Mouse (Mus musculus) kidney, postnatal 36 days (tissue): Measurements from ENCODE around the gene Gm49395.
A peak's percentile ranks its signal among the peaks of the same experiment; 100 is the strongest.

Experiments used
- DNase-seq, 2 experiments: peaks; one replicate each; pipeline ENCODE4 v3.0.0; 2021 to 2022; ENCODE audit warnings: mixed read lengths in 2 of 2

The Gm49395 gene

DNA sequence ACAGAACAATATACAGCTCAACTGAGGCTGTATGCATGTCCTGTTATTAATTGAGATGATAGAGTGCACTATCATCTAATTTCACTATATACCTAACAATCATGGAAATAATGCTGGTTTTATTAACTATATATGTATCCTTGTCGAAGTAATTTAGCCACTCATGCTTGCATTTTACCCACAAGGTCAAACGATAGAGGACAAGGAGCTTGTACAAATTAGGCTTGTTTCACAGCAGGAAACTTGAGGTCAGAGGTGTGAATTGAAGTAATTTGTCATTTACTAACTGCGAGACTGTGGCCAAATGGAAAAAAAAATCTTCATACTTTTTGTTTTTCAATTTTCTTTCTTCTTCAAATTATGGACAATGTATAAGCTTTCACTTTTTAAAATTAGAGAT, 3.5 kb downstream of the Gm49395 start:
- peak in 1 of 2 experiments; percentile 23 for DNase-seq

GRCm38 (mm10) chr13:115096965-115097364, 4.8 kb downstream of the Gm49395 start:
- DNase-seq: no peak

GRCm38 (mm10) chr13:115096216-115096615, 5.5 kb downstream of the Gm49395 start:
- DNase-seq: peak; percentile 36 to 59

DNA sequence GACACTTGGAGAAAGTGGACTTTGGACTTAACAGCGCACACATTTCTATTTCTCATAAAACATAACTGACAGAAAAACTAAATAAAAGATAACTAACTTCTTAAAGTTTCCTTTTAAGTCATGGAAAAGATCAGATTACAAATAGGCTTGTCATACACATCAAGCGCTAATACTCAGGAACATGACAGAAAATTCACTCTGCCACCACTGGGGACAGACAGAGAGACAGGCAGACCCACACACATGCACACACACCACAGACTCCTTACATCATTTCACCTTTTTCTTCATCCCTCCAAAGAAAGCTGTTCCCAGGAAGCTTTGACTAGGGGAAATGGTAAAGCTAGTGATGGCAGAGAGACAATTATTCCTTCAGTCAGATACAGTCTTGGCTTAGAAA, 6.3 kb downstream of the Gm49395 start:
- DNase-seq: no peak

DNA sequence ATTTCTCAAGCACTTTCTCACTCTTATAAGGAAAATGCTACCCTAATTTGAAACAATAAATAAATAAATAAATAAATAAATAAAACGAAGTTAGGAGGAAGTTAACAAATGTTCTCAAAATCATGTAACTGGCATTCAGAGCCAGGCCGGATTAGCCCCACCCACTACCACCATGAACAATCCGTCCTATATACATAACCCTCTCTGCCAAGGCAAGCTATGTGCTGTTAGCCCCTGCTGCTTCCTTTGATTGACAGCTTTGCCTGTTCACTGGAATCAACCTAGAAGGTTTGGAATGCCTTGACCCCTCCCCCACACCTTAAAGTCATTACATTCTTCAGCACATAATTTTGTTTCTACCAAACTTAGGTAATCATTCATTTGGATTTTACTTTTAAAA, 10.2 kb downstream of the Gm49395 start:
- DNase-seq: no peak

GRCm38 (mm10) chr13:115090977-115091445, 10.7 kb downstream of the Gm49395 start:
- no peak for DNase-seq

- peak; percentile 97 to 98 for DNase-seq
Measured at GRCm38 (mm10) chr13:115090069-115090976, 11.4 kb downstream of the Gm49395 start, which contains the start of gene Pelo. TSS of gene Pelo (minus strand) at chr13:115090186.

DNA sequence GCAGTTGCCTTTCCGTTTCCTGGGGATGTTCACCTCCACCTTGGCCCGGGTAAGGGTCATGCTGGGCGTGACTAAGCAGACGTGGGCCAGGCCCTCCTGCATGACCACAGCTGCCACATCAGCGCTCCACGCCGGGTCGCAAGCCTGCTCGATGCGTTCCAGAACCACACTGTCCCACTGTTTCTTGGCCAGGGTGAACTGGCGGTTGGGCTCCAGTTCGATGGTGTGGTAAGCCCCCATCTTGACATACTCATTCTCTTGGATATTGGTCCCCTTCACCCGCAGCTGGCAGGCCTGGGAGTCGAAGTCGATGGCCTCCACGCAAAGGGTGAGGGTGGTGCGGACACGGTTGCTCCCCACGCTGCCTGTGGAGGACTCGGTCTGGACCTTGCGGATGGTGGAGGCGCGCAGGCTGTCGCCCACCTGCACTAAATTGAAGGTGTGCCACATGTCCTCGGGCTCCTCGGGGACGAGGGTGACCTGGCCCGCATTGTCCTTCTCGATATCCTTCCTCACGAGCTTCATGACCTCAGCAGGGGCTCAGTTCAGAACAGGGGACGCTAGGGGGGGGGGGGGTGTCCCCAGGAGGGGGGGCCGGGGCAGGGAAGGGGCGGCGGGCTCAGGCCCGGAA, 12.2 kb downstream of the Gm49395 start:
- DNase-seq: peak; percentile 68 to 78

GRCm38 (mm10) chr13:115089020-115089394, 12.7 kb downstream of the Gm49395 start:
- DNase-seq: no peak

- no peak for DNase-seq
Measured at GRCm38 (mm10) chr13:115085974-115086373, 15.7 kb downstream of the Gm49395 start.

DNA sequence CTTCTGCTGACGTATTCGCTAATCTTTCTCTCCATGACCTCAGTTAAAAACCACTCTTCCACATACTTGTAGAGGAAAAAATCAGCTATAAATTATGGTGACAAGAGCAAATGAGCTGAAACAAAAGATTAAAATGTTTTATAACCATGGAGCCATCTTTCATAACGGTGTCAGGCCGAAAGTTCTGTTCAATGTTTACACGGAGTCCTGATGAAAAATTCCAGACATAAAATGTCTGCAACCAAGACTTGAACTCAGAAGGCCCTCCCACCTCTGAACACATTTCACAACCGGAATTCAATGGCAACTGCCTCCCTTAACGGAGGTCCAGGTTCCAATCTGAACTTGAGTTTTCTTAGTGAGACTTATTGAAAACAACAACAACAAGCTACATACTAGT, 19.4 kb downstream of the Gm49395 start:
- DNase-seq: no peak

- DNase-seq: peak in 1 of 2 experiments; percentile 45
Measured at GRCm38 (mm10) chr13:115079996-115080585, 21.6 kb downstream of the Gm49395 start.

DNA sequence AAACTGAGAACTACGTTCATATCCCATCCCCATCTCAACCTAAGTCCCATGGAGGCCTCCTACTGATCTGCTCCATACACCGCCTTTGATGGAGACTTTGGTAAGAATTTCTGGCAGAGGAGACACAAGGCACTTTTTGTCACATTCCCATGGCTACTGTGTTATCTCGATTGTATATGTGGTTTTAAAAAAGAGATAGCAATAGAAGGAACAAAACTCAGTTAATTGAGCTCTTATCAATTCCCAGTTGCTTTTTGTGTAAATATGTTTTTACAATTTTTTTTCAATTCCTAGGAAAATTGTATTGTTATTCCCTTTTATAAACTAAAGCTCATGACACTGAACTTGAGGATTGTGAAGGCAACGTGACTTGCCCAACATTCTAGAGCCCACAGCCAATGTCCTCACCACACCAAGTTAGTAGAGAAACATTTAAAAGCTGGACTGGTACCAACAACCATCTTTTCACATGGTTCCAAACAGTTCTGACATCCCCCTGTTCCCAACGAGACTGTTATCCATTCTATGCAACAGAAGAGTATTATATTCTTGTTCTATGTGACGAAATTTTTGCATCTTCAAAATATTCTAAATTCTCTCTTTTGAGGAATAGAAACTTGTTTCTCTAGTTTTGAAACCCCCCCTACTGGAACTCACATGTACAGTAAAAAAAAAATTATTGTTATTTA, 22.6 kb downstream of the Gm49395 start:
- no peak for DNase-seq

DNA sequence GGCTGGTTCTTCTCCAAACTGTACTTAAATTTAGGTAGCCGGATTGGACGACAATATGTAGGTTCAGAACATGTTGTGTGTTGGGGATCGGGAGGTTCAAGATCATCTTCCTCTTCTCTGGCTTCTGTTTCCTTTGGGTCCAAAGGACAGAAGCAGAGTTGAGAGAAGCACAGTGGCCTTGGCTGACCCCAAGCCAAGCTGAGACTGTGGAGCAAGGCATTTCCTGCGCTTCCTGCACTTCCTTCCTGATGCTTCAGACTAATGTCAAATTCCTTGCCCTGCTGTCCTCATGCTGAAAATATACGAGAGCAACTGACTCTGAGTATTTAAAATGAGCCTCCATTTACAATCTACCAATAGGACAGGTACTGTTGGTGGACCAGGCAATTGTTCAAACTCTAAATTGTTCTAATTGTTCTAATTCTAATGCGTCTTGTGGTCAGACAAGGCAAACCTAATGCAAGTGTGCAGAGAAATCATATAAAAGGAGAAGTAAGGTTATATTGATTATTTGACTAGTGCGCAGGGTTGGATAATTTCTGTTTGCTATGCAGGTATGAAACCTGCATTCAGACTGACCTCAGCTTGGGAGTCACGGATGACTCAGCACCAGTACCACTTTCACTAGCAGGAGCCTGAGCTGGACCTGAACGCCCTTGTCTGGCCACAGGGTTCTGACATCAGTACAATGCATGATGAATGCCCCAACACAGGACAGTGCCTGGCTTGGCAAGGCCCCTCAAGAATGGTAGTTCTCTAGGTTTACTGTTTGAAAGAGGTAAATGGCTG, 24.2 kb downstream of the Gm49395 start:
- peak; percentile 77 to 79 for DNase-seq

DNA sequence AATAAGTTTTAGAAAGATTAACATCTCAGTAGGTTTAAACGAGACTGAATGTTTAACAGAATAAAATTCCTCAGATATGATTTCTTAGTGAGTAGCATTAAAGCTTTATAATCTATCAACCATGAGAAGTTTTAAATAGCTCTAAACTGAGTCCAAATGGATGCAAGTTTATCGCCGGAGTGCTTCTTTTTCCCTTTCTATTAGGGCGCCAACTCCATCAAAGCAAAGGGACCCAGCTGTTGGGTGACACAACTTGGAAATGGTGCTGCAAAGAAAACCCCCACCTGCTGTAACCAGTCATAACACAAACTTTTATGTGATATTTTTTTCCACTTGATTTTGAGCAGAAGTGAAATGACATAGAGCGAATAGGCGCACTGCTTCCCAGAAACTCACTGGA, 29.3 kb downstream of the Gm49395 start:
- no peak for DNase-seq

- peak; percentile 46 to 83 for DNase-seq
Measured at GRCm38 (mm10) chr13:115071431-115071830, 30.3 kb downstream of the Gm49395 start.

- DNase-seq: no peak
Measured at GRCm38 (mm10) chr13:115067968-115068330, 33.8 kb downstream of the Gm49395 start.

- DNase-seq: no peak
Measured at GRCm38 (mm10) chr13:115067324-115067967, 34.3 kb downstream of the Gm49395 start.

GRCm38 (mm10) chr13:115057555-115057954, 44.2 kb downstream of the Gm49395 start:
- DNase-seq: no peak

- peak in 1 of 2 experiments; percentile 38 for DNase-seq
Measured at GRCm38 (mm10) chr13:115054783-115055182, 46.9 kb downstream of the Gm49395 start.

GRCm38 (mm10) chr13:115052568-115052967, 49.2 kb downstream of the Gm49395 start:
- DNase-seq: no peak
